Mouse (Mus musculus) megakaryocyte progenitor cell, adult 5-6 weeks (primary cell): Measurements from ENCODE around the gene Ptger1. TPM values are rescaled to one million over a fixed set of nuclear protein-coding genes. Genes with fewer than 3 reads are reported as not detected.

Experiments used
- ATAC-seq: replicated peaks from 2 replicates; pipeline ENCODE4 v1.8.0; 2016; ENCODE audit warnings: mild to moderate bottlenecking, moderate TSS enrichment, inconsistent platforms; ENCODE audit not compliant: poor library complexity
- total RNA-seq, 2 experiments: library from RNA; stranded (forward) in 1 of 2; stranded (reverse) in 1 of 2; fragments of 157-497, 149-512 nt in 1 of 2; fragments of 200-1000 nt in 1 of 2; gene quantifications; 2 replicates each; pipeline versions ENCODE4 v1.2.3 to v1.2.4; 2015 to 2017

Gene Ptger1
- total RNA-seq, 2 experiments from 2014 or later, result 0.10 to 0.87 TPM

DNA sequence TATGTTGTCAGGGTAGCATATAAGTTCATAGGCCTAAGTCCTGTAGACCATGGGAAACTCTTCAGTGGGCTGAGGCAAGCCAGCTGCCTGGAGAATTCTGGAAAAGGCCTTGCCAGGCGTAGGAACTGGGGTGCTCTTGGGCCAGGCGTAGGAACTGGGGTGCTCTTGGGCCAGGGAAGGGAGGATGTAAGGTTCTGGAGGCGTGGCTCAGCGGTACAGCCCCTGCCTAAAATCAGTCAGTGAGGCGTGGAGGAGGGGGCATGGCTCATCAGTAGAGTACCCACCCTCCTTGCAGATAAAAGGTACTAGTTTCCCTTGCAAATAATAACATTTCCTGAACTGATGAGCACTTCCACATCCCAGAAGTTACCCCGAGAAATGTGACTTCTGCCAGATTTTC is 11.8 kb upstream of the Ptger1 start:
- no peak for ATAC-seq

DNA sequence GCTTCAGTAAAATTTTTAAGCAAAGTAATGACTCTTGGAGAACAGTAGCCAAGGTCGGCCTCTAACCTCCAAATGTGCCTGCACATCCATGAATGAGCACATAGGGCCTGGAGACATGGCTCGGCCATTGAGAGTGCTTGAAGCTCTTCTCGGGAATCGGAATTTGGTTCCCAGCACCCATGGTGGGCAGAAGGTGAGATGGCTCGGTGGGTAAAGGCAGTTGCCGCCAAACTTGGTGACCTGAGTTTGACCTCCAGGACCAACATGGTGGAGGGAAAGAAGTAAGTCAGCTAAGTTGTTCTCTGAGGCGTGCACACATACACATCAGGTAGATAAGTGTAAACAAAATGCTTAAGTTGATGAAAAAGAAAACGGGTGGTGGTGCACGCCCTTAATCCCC is 10.4 kb upstream of the Ptger1 start:
- ATAC-seq, result no peak

DNA sequence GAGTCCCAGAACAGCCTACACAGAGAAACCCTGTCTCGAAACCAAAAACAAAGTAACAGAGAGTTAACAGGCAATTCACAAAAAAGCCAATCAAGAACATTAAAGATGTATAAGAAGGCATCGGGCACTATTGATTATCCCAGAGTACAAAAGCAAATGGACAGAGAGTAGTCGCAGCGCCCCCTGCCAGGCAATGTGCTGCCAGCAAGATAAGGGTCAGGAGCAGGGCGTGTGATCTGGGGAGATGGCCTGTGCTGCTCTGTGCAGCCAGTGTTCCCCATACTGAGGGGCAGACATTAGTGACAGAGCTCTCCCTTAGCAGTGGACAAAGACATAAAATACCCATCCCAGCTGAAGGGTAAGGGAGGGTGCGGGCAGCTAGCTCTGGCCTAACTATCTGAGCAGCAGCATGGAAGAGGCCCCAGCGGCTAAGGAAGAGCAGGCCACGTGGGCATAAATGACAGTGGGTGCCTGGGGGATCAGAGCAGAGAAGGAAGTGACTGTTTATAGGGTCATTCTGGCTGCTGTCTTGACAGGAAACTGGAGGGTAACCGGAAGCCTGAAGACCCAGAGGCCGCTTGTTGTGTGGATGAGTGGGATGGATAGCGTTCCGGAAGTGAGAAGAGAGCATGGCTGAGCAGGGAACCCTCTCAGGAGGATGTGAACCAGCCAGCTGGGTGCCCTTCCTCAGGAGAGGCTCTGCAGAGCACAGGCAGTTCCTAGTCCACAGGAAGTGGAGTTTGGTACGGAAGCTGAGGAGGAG is 9.8 kb upstream of the Ptger1 start:
- ATAC-seq, result peak; percentile 27; the same call in 1 of the 2 replicates

DNA sequence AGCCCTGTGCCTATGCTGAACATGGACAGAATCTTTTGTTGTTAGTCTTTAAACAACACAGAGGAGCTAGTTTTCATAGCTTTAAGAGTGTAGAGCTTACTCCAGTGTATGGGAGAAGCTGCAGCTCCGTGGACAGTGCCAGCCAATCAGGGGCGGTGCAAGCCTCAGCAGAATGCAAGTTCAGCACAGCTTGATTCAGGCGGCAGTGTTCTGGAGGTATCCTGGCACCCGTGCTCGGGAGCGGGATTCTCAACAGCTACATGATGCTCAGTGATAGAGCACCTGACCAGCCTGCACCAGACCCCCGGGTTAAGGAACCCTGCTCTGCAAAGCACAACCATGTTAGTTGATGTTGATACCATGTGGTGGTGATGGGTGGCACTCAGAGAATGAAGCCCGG is 5.9 kb upstream of the Ptger1 start:
- no peak for ATAC-seq

DNA sequence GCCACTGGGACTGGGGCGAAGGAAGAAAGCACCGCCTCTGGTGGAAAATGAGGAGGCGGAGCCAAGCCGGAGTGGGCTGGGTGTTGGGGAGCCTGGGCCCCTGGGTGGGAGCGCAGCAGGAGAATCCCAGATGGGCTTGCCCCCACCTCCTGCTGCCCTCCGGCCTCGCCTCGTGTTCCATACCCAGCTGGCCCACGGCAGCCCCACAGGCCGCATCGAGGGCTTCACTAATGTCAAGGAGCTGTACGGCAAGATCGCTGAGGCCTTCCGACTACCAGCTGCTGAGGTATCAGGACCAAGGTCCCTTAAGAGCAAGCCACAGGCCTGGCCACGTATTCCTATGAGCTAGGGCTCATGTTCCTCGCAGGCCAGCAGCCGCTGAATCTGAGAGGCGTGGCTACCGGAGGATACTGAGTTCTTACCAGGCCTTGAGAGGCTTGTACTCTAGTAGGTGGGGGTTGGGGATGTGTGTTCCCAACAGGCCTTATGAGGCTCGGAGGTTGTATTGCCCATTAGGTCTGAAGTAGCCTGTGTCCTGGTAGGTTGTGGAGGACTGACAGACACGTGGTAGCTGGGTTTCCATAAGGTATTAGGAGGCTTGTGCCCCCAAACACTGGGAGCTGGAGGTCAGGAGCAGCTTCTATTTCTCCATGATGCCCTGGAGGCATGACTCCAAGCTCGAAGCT is 5.3 kb upstream of the Ptger1 start:
- ATAC-seq, result no peak

DNA sequence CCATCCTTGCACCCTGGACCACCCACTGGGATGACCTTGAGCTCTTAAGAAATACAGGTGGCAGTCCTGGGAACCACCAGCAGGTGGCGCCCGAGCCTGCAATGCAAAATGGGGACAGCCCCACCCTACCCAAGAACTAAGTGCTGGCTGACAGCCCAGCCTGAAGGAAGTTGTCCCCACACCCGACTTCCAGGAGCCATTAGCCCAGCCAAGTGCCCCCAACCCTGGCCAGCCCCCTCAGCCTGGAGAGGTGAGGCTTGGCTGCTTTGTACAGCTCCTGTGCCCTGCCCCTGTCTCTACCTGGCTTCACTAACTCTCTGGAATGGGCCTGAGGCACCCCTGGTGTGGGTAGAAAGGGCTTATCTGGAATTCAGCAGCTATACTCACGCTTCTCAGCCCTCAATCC is 4.1 kb upstream of the Ptger1 start:
- ATAC-seq, result peak; percentile 90

DNA sequence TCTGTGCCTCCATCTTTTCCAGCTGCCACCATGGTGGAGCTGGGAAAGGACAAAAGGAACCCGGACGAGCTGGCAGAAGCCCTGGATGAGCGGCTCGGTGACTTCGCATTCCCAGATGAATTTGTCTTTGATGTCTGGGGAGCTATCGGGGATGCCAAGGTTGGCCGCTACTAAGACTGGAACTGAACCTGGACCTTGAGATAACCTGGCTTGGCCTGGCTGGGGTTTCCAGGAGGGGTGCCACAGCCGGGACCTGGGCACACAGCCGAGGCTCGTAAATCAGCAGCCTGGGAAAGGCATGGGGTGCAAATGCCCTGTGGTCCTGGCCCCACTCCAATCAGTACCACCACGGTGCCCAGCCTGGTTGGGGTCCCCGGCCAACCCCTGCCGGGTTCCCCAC is 2.4 kb upstream of the Ptger1 start:
- ATAC-seq, result no peak

DNA sequence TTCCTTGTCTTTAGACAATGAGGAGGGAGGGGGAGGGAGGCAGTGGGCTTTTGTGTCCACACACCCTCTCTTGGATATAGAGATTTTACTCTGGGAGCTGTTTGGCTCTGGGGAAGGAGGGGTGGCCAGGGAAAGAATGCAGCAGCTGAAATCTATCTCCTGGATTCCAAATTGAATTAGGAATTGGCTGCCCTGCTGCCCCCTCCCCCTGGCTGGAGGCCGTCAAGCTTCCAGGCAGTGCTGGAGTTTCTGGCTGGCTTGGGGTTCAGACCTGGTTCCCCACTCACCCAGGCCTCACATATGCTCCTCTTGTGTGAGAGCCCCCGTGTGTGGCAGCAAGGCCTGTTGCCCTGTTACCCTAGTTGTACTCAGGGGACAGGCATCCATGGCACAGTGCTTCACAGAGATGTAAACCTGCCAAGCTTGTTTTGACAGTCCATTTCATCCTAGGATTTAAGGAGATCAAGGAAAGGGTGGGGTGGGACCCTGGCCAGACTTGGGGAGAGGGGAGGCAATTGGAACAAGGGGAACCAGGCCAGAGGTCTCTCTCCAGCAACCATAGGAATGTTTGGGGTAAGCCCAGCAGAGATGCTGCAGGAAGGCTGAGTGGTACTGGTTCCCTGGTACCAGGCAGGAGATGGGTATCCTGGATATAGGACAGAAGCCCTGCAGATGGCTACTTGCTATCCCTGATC is 1.4 kb upstream of the Ptger1 start:
- no peak for ATAC-seq

DNA sequence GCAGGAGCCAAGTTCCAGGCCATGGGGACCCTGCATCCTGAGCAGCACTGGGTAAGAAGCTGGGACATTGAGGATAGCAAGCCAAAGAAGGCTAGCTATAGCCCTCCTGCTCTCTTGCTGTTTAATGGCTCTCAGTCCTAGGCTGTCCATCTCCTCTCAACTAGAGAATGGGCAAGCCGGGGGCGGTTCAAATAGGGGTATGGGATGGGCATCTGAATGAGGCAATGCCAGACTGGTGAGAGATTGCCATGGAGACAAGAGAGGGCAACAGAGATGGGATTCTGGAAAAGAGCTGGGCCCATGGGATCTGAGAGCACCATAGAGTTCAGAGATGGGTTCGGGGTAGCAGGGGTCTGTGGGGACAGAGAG is 372 bp downstream of the Ptger1 start:
- ATAC-seq, result no peak

DNA sequence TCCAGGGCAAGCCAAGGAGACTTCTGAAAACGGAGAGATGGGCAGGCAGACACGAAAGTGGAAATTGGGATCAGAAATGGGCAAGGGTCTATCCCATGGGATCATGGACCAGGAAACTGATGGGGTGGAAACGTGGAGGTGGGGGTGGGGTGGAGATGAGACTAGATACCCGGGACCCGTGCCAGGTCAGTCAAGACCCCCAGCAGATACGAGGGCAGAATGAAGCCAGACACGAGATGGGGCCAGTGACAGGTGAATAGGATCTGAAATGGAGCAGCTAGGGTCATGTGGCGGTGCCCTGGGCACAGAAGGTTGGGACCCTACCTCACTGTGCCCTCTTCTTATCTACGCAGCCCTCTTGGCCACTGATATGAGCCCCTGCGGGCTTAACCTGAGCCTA is 1.0 kb downstream of the Ptger1 start:
- ATAC-seq, result no peak

DNA sequence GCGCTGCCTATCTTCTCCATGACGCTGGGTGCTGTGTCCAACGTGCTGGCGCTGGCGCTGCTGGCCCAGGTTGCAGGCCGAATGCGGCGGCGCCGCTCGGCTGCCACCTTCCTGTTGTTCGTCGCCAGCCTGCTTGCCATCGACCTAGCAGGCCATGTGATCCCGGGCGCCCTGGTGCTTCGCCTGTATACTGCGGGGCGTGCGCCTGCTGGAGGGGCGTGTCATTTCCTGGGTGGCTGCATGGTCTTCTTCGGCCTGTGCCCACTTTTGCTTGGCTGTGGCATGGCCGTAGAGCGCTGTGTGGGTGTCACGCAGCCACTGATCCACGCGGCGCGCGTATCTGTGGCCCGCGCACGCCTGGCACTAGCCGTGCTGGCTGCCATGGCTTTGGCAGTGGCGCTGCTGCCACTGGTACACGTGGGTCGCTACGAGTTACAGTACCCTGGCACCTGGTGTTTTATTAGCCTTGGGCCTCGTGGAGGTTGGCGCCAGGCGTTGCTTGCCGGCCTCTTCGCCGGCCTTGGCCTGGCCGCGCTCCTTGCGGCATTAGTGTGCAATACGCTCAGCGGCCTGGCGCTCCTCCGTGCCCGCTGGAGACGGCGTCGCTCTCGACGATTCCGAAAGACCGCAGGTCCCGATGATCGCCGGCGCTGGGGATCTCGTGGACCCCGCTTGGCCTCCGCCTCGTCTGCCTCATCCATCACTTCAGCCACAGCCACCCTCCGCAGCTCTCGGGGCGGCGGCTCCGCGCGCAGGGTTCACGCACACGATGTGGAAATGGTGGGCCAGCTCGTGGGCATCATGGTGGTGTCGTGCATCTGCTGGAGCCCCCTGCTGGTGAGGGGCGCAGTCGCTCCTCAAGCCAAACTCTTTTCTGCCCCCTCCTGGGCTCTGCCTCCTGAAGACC is 1.8 kb downstream of the Ptger1 start:
- peak; percentile 65 for ATAC-seq

DNA sequence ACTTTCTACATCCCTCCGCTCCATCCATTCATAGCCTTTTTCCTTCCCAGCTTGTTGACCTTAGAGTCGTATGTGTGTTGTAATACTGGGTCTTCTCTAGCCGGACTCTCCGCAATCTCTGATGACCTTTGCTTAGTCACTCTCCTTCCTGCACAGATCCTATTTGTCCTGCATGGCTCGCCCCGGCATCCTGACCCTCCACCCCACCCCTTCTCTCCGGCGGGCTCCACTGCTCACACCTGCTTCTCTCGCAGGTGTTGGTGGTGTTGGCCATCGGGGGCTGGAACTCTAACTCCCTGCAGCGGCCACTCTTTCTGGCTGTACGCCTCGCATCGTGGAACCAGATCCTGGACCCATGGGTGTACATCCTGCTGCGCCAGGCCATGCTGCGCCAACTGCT is 2.5 kb downstream of the Ptger1 start:
- no peak for ATAC-seq

DNA sequence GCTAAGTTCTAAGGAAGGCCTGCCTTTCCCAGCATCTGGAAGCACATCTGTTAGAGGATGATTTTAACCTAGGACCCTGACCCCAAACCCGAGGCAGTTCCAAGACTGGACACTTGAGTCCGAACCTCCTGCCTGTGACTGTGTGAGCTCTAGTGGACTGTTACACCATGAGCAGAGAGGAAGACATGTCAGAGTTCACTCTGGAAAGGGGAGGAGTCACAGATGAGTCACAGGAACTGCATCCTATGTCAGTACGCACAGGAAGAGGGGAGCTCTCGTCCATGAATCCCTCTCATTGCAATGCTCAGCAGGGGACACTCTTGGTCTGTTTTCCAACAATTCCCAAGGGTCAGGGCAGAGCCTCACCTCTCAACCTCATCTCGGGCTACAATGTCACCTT is 6.5 kb downstream of the Ptger1 start:
- no peak for ATAC-seq

DNA sequence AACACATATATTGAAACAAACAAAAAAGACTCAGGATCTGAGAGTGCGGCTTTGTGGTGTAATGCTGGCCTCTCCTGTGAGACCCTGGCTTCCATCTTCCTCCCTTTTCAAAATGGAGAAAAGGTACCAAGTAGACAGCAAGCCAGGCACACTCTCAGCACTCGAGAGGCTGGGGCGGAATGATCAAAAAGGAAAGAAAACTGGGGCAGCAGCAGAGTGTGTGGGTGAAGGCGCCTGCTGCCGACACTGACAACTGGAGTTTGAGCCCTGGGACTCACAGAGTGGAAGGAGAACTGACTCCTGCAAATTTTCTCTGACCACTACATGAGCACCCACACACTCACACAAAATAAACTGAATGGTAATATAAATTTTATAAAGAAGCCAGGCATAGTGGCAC is 8.0 kb downstream of the Ptger1 start:
- no peak for ATAC-seq

DNA sequence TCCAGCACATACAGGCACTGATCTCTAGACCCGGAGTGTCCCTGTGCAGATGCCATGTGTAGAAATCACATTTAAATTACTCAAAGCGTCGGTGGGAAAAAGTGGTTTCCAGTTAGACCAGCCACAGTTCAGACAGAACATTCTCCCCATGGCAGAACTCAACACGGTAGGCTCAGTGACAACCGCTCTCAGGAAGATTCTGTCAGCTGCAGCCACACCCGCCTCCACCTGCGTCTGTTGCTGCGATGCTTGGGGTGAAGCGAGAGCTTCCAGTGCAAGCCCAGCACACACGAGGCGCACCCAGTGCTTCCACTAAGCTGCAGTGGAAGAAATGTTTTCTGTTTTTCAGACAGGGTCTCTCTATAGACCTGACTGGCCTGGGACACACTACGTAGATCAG is 13.4 kb downstream of the Ptger1 start:
- no peak for ATAC-seq

DNA sequence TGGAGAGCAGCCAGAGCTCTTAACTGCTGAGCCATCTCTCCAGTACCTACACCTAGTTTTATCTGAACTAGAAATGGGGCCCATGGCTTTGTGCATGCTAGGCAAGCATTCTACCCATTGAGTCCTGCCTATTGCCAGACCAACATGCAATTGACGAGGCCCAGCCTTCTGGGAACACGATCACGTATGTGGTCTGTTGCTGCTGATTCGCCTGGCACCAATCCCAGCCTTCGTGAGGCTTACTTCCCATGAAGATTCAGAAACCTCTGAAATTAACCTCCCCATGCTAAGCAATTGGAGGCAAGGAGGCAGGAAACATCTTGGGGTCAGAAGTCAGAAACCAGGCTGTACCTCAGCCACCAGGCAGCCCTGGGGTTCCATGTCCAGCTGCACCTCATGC is 14.1 kb downstream of the Ptger1 start:
- ATAC-seq, result no peak

DNA sequence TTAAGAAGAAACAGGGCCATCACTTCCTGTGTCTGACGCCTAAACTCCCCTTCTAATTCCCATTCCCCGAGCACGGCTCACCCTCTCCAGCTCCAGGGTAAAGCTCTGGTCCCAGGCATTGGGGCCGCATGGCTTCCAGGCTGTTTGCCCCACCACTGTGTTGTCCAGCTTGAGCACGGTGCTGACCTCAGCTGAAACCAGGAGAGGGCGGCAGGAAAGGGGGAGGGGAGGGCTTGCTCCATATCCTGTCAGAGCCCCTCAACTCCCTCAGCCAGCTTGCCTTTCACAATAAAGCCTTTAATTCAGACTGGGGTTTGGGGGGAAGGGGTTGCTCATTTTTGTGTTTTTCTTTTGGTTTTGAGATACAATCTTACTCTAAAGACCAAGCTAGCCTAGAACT is 14.6 kb downstream of the Ptger1 start:
- ATAC-seq, result peak; percentile 72

DNA sequence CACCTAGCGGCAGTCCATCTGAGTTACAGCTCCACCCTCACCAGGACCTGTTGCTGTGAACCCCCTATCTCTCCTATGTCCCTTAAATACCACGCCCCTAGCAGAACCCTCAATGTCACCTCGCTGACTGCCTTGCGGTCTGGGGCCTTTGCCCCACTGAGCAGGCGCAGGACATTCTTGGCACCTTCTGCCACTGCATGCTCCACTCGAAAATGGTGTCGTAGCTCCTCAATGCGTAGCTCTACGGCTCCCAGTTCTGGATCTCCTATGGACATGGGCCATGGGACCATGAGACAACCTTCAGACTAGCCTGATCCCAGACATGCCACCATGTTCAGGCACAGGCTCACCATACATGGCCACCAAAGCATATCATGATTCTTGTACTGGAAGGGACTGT is 18.0 kb downstream of the Ptger1 start:
- no peak for ATAC-seq

DNA sequence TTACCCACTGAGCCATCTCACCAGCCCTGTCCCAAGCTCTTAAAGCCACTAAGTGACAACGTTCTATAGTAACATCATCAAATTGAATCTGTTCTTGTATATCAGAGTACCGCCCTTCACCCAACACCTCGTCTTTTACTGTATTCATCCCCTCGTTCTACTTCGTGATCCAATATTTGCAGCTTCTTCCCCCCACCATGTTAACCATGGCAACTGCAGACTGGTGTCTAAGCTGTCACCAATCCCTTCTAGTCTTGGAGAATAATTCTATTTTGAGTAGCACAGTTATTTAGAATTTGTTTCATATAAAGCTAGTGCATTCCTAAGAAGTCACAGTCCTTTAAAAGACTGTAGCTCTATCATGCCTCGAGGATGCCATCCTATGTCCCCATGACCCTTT is 22.8 kb downstream of the Ptger1 start:
- ATAC-seq, result no peak

DNA sequence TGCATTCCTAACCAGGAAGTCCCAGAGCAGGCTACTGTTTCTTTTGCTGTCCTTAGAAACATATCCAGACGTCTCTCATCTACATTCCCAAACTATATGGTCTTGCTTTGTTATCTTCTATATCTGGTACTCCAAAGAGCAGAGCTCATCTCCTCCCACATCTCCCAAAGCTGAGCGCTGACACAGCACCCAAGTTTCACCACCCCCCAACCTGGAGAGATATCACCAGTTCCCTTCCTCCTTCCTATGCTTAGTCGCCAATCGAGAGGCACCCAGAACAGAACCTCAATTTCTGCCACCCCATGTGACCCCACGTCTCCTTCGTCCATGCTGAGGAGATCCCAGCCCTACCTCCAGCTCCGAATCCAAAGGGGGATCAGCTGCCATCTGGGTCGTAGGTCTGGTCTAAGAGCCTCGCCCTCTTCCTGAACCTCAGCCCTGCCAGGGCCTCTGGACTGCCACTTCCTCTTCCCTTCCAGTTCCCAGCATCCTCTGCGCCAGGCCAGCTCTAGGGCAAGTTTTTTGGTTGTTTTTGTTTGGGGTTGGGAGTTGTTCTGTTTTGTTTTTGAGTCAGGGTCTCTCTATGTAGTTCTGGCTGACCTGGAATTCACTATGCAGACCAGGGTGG is 27.2 kb downstream of the Ptger1 start:
- peak; percentile 51 for ATAC-seq
